Mouse (Mus musculus): ENCODE results near the gene Zdhhc13. TPM values are rescaled to one million over a fixed set of nuclear protein-coding genes. Genes with fewer than 3 reads are reported as not detected.
A peak's percentile ranks its signal among the peaks of the same experiment; 100 is the strongest.

Gene Zdhhc13
- polyA plus RNA-seq, 1 experiment from 2014 or later: 16.4 TPM

DNA sequence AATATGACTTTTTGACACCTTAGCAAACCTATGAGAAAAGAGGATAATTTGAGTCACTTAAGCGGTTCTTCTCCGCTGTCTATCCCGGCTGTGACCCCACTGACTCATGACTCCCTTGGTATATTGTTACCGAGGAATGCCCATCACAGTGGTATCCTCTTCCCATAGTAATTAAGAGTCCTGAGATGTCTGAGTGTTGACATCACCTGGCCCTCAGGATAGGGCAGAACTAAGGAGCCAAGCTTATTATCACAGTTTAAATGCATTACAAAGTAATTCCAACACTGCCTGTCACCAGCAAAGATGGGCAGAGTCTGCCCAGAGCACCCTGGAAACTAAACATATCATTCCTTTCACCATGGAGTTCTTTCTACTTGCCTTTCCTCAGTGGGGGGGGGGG lies 22.8 kb upstream of the Zdhhc13 start:
- H3K4me3 ChIP-seq (replicated peaks): no peak overlapping the region
- no peak overlapping the region for H3K27ac ChIP-seq
- no peaks in the 10 kb centered on the region for H3K27me3 ChIP-seq
- DNase-seq (no peak), ATAC-seq (ENCODE audit: low read depth) (no peak)
- H3K36me3 ChIP-seq: no peaks in the 10 kb centered on the region
- H3K4me1 ChIP-seq (replicated peaks): no peaks in the 10 kb centered on the region
- 76% methylated on average over 4 of the region's 4 CpGs for WGBS (ENCODE audit: insufficient replicate concordance)
- H3K4me2 ChIP-seq: no peak overlapping the region
- no peak overlapping the region for H3K9ac ChIP-seq
- no peaks in the 10 kb centered on the region for H3K9me3 ChIP-seq (replicated peaks)

- Histone ChIP-seq H3K27me3 (no peaks in the 10 kb centered on the region), H3K4me2 (no peak overlapping the region), H3K36me3 (no peaks in the 10 kb centered on the region), H3K4me3 (replicated peaks) (no peak overlapping the region), H3K9me3 (replicated peaks) (no peaks in the 10 kb centered on the region), H3K9ac (no peak overlapping the region), H3K27ac (no peak overlapping the region), H3K4me1 (replicated peaks) (no peaks in the 10 kb centered on the region)
- WGBS (ENCODE audit: insufficient replicate concordance): 38% methylated on average over 1 of the region's 1 CpGs
- no peak for DNase-seq
- ATAC-seq (ENCODE audit: low read depth): no peak
Measured at GRCm38 (mm10) chr7:48769721-48770120, 19.1 kb upstream of the Zdhhc13 start.

- Histone ChIP-seq H3K4me2 (no peak overlapping the region), H3K4me3 (replicated peaks) (no peak overlapping the region), H3K27me3 (no peaks in the 10 kb centered on the region), H3K9ac (no peak overlapping the region), H3K27ac (no peak overlapping the region), H3K36me3 (no peaks in the 10 kb centered on the region), H3K9me3 (replicated peaks) (no peaks in the 10 kb centered on the region), H3K4me1 (replicated peaks) (no peaks in the 10 kb centered on the region)
- ATAC-seq (ENCODE audit: low read depth): no peak
- WGBS (ENCODE audit: insufficient replicate concordance): 63% methylated on average over 2 of the region's 2 CpGs
- DNase-seq: no peak
Measured at GRCm38 (mm10) chr7:48772060-48772734, 16.6 kb upstream of the Zdhhc13 start.

DNA sequence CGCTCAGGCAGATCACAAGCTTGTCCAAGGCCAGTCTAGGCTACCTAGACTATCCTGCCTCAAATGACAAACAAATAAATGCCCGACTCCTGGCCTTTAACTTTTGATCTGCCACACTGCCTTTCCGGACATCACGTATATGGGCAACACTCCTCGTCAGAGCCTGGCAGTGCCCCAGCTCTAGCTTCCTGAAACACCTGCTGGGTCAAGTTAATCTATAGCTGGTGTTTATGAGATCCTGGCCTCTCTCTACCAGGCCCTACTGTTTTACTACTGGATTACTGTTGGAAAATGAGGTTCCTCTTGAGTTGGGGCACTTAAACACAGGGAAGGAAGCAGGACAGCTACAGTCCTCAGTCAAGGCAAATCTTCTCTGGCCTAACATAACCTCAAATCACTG lies 15.5 kb upstream of the Zdhhc13 start:
- Histone ChIP-seq H3K9ac (no peak overlapping the region), H3K4me1 (replicated peaks) (no peaks in the 10 kb centered on the region), H3K9me3 (replicated peaks) (no peaks in the 10 kb centered on the region), H3K36me3 (no peaks in the 10 kb centered on the region), H3K27me3 (no peaks in the 10 kb centered on the region), H3K4me2 (no peak overlapping the region), H3K4me3 (replicated peaks) (no peak overlapping the region), H3K27ac (no peak overlapping the region)
- 64% methylated on average over 5 of the region's 5 CpGs for WGBS (ENCODE audit: insufficient replicate concordance)
- DNase-seq (no peak), ATAC-seq (ENCODE audit: low read depth) (no peak)

- 68% methylated on average over 1 of the region's 1 CpGs for WGBS (ENCODE audit: insufficient replicate concordance)
Measured at GRCm38 (mm10) chr7:48774633-48775032, 14.2 kb upstream of the Zdhhc13 start.

DNA sequence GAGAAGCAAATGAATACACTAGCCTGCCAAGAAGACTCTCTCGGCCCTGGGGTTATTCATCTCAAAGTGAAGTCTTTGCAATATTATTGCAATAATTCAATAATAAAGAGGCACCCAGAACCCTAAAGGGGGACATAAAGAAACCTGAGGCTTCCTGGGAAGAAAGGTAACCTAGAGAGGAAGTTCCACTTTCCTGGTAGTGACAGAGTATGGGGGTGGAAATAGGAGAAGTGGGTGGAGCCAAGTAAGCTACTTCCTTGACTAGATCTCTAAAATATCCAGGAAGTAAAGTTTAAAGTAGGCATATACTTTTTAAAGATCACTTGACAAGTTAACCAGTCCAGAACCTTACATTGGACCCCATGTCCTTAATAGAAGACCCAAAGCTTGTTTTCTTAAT lies 13.4 kb upstream of the Zdhhc13 start:
- Histone ChIP-seq H3K9me3 (replicated peaks) (no peaks in the 10 kb centered on the region), H3K36me3 (no peaks in the 10 kb centered on the region), H3K27ac (no peak overlapping the region), H3K4me1 (replicated peaks) (no peaks in the 10 kb centered on the region), H3K27me3 (no peaks in the 10 kb centered on the region), H3K9ac (no peak overlapping the region), H3K4me3 (replicated peaks) (no peak overlapping the region), H3K4me2 (no peak overlapping the region)
- 56% methylated on average over 1 of the region's 1 CpGs for WGBS (ENCODE audit: insufficient replicate concordance)
- ATAC-seq (ENCODE audit: low read depth): no peak
- no peak for DNase-seq

More at GRCm38 (mm10) chr7:48774633-48775032, 14.2 kb upstream of the Zdhhc13 start:
- Histone ChIP-seq H3K4me1 (replicated peaks) (no peaks in the 10 kb centered on the region), H3K27me3 (no peaks in the 10 kb centered on the region), H3K9ac (no peak overlapping the region), H3K36me3 (no peaks in the 10 kb centered on the region), H3K4me3 (replicated peaks) (no peak overlapping the region), H3K9me3 (replicated peaks) (no peaks in the 10 kb centered on the region), H3K27ac (no peak overlapping the region), H3K4me2 (no peak overlapping the region)
- DNase-seq (no peak), ATAC-seq (ENCODE audit: low read depth) (no peak)

DNA sequence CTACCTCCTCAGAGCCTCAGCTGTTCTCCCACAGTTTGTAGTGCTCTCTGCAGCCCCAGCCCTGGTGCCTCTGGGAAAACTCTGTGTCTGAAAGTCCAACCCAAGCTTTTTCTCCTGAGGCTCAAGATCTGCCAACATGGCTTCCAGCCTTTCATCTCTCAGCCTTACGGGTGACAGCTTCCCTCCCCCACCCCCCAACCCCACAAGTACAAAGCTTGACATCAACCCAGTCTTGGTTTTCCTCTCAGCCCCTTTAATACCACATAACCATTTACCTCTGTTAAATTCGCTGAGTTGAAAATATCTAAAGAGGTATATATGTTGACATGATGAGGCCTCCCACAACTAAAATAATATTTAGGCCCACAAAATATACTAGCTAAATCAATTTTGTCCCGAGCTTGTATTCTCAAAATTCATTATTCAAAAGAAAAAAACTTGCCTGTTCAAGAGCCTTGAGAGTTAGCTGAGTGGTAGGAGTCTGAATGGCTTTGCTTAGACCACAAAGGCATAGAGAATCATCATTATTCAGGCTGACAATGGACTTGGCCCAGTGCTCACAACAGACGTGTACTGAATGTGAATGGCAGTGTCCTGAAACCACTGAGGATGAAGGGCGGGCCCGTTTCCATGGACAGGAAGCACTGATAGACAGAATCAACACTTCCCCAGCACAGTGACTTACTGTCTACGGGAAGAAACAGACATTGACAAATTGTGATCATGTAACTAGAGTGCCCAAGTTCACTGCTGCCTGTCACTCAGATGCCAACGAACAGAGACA lies 10.9 kb upstream of the Zdhhc13 start:
- H3K9ac ChIP-seq: no peak overlapping the region
- no peak overlapping the region for H3K27ac ChIP-seq
- ATAC-seq (ENCODE audit: low read depth) (no peak), DNase-seq (no peak)
- 30% methylated on average over 8 of the region's 8 CpGs for WGBS (ENCODE audit: insufficient replicate concordance)
- H3K9me3 ChIP-seq (replicated peaks): no peaks in the 10 kb centered on the region
- no peak overlapping the region for H3K4me2 ChIP-seq
- no peak overlapping the region for H3K4me3 ChIP-seq (replicated peaks)
- H3K36me3 ChIP-seq: no peaks in the 10 kb centered on the region
- H3K4me1 ChIP-seq (replicated peaks): no peaks in the 10 kb centered on the region
- H3K27me3 ChIP-seq: no peaks in the 10 kb centered on the region

DNA sequence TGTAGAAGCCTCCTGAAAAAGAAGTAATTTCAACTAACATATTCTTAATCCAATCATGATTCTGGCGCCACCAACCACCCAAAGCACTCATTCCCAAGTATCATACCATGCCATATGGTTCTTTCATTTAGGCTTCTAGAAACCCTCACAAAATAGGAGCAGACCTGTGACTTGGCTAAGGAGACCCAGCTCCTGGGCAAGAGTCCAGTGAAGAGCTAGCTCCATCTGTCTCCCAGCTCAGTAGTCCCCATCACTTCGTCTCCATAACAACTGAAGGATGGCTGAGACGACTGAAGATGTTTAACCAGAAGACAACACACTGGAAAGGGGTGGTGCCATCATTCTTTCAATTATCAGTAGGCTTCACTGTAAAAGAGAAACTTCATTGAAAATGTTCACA lies 9.7 kb upstream of the Zdhhc13 start:
- no peak overlapping the region for H3K27ac ChIP-seq
- DNase-seq: no peak
- H3K4me1 ChIP-seq (replicated peaks): no peaks in the 10 kb centered on the region
- no peak overlapping the region for H3K4me3 ChIP-seq (replicated peaks)
- no peaks in the 10 kb centered on the region for H3K36me3 ChIP-seq
- H3K4me2 ChIP-seq: no peak overlapping the region
- no peak overlapping the region for H3K9ac ChIP-seq
- H3K9me3 ChIP-seq (replicated peaks): no peaks in the 10 kb centered on the region
- 52% methylated on average over 3 of the region's 3 CpGs for WGBS (ENCODE audit: insufficient replicate concordance)
- no peaks in the 10 kb centered on the region for H3K27me3 ChIP-seq
- ATAC-seq (ENCODE audit: low read depth): no peak

- H3K27me3 ChIP-seq: no peaks in the 10 kb centered on the region
Measured at GRCm38 (mm10) chr7:48782432-48782831, 6.4 kb upstream of the Zdhhc13 start.

DNA sequence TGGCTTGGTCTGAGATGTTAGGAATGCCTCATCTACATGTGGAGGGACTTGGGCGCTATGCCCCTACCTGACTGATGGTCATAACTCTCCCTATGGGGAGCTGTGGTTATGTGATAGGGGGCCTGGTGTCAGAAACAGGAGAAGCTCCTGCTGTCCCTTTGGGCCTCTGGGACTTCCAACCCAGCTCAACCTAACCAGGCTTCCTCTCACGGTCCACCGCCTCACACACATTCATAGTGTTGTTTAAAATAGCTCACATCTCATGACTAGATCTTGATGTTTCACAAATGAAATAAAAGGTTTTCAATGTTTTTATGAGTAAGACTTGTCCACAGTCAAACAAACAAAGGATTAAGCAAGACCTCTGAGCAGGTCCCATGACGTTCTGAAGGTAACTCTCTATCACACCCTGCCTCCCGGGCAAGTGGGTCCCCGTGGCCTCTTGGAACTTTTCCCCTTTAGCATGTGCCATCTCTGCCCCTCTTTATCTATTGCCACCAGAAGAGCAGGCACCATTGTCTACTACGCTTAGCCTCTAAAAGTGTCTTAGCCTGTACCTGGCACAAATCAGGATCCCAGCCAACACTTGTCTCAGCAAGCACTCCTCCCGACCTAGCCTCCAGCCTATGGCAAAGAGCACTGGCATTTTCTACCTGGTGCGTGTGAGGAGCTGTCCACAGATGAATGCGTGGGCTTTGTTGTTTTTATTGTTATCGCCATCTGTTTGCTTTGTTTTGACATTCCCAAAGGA lies 3.9 kb upstream of the Zdhhc13 start:
- no peak overlapping the region for H3K4me2 ChIP-seq
- DNase-seq (no peak), ATAC-seq (ENCODE audit: low read depth) (no peak)
- peaks cover 14% of the 10 kb centered on the region for H3K4me1 ChIP-seq (replicated peaks)
- H3K9me3 ChIP-seq (replicated peaks): no peaks in the 10 kb centered on the region
- no peak overlapping the region for H3K4me3 ChIP-seq (replicated peaks)
- no peak overlapping the region for H3K9ac ChIP-seq
- H3K27ac ChIP-seq: no peak overlapping the region
- WGBS (ENCODE audit: insufficient replicate concordance): 63% methylated on average over 11 of the region's 11 CpGs
- no peaks in the 10 kb centered on the region for H3K27me3 ChIP-seq
- H3K36me3 ChIP-seq: no peaks in the 10 kb centered on the region

More at GRCm38 (mm10) chr7:48782432-48782831, 6.4 kb upstream of the Zdhhc13 start:
- Histone ChIP-seq H3K9me3 (replicated peaks) (no peaks in the 10 kb centered on the region), H3K4me1 (replicated peaks) (no peaks in the 10 kb centered on the region), H3K4me2 (no peak overlapping the region), H3K9ac (no peak overlapping the region), H3K4me3 (replicated peaks) (no peak overlapping the region), H3K36me3 (no peaks in the 10 kb centered on the region), H3K27ac (no peak overlapping the region)
- ATAC-seq (ENCODE audit: low read depth) (no peak), DNase-seq (no peak)
- WGBS (ENCODE audit: insufficient replicate concordance): 68% methylated on average over 4 of the region's 4 CpGs

GRCm38 (mm10) chr7:48788348-48788747 lies 455 bp upstream of the Zdhhc13 start:
- peak overlapping the region; percentile 39; the same call in 1 of the 2 replicates for H3K9ac ChIP-seq
- no peak overlapping the region for H3K27ac ChIP-seq
- H3K4me1 ChIP-seq (replicated peaks): peaks cover 36% of the 10 kb centered on the region
- H3K9me3 ChIP-seq (replicated peaks): no peaks in the 10 kb centered on the region
- no peaks in the 10 kb centered on the region for H3K27me3 ChIP-seq
- peak overlapping the region; percentile 90 for H3K4me2 ChIP-seq
- DNase-seq: no peak
- 0 out of 2 replicates have a peak, but pooled peaks cover 3% of the 10 kb centered on the region for H3K36me3 ChIP-seq
- no peak for ATAC-seq (ENCODE audit: low read depth)
- peak overlapping the region; percentile 87 for H3K4me3 ChIP-seq (replicated peaks)
- 47% methylated on average over 3 of the region's 3 CpGs for WGBS (ENCODE audit: insufficient replicate concordance)
